Mouse (Mus musculus): ENCODE data around the gene Bcl2l13.

DNA sequence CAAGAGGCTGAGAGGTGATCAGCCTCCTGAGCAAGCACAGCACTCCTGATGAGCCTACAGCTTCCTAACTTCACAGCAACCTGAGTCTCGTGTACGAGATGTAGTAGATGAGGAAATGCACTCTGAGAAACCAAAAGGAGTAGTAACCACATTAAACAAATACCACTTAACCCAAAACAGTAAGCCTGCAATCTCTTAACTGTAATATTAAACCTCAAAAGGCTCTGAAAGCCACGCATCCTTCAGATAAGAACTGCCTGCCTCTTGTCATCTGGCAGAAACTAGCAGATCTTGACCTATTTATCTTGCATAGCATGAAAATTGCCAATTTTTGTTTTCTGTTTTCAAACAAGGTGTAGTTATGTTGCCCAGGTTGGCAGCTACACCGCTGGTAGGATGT lies 37.1 kb upstream of the Bcl2l13 start:
- no peak for TF ChIP-seq CTCF (IDR thresholded peaks at IDR 0.05; ENCODE audit: low read depth, low read length)
- TF ChIP-seq POLR2AphosphoS5 (IDR thresholded peaks at IDR 0.05; ENCODE audit: insufficient replicate concordance, low read depth, low read length): no peak
- no peak for TF ChIP-seq TAL1 (conservative IDR thresholded peaks at IDR 0.05; ENCODE audit: low read depth, low read length)
- TF ChIP-seq GATA1 (IDR thresholded peaks at IDR 0.05; ENCODE audit: borderline replicate concordance, low read length): no peak
- no peak for TF ChIP-seq GATA2 (IDR thresholded peaks at IDR 0.05; ENCODE audit: borderline replicate concordance, low read depth, low read length)

Data from G1E (cell line).